Mouse (Mus musculus): ENCODE results near the gene Fam129c. TPM values are rescaled to one million over a fixed set of nuclear protein-coding genes. Genes with fewer than 3 reads are reported as not detected.

Fam129c gene
- 1.00 TPM for polyA plus RNA-seq (2015; fragmentation: Illumina TruSeq; extraction: RNeasy Lipid Tissue Mini Kit (QIAGEN cat#74804); ENCODE audit: insufficient read depth, low read depth, low replicate concordance)

GRCm38 (mm10) chr8:71597451-71597850 is at the start of gene Fam129c:
Fam129c (plus strand) TSS chr8:71597648.

DNA sequence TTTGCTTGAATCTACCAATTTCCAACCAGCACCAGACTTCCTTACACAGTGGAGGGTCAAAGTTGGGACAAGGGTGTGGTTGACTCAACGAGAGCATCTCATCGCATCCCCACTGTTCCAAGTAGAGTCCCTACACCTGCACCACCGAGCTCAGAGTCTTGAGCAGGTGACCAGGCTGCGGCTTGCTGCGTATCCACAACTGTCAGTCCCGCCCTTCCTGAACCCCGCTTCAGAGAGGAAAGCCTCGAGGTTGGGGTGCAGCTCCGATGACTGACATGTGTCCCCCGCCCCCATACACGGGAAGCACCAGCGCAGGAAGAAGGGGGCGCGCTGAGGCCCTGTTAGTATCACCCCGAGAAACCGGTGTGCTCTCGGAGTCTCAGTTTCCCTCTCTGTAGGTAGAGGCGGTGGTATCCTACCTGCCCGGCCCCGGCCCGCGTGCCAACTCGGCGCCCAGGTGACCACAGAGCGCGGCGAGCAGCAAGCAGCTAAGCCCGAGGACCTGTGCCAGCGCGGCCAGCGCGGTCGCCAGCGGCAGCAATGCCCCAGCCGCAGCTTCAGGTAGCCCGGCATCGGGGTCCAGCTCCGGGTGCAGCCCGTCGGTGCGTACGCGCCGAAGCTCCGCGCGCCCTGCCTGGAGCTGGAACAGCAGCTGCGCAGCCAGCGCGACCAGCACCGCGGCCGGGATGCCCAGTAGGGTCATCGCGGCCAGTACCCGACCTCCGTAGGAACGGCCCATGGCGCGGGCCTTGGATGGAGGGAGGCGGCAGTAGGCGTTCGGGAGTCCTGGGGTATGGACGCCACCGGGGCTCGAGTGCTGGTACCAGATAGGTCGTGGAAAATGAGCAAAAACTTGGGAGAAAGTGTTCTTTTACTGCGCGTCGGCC is 39.1 kb upstream of the Fam129c start, which contains the start of gene Tmem221:
TSS of gene Tmem221 (minus strand) at position 801 of the 887 bp plus-strand sequence.

GRCm38 (mm10) chr8:71566501-71566900 is 30.9 kb upstream of the Fam129c start, which contains the start of gene Nxnl1:
Nxnl1 (minus strand) TSS chr8:71566601.

DNA sequence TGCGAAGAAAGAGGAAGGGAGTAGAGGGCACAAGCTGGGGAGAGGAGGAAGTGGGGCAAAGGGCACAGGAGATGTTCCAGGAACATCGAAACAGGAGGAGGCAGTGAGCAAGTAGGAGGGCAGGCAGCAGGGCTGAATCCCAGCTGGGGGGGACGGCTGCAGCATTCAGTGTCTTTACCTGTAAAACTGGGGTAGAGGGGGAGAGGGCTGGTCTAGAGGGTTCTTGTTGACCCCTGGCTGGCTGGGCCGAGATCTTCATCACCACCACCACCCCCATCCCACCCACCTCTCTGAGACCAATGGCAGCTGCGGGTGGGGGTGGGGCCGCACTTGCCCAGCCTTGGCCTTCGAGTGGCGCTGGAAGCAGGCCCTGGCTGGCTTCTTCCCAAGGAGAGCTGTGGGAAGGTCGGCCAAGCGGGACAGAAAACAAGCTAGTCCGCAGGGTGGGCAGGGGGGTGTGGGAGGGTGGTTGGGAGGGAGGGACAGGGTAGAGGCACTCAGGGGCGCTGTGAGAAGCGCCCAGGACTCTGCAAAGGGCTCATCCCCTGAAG is 29.0 kb upstream of the Fam129c start, which contains the start of gene Slc27a1:
TSS of gene Slc27a1 (plus strand) at position 496 of the 551 bp plus-strand sequence.

GRCm38 (mm10) chr8:71591471-71592373 is 5.7 kb upstream of the Fam129c start, which contains the start of gene Pgls:
Pgls (plus strand) TSS chr8:71592176.

GRCm38 (mm10) chr8:71610822-71611651 is 13.6 kb downstream of the Fam129c start, which contains the start of gene Colgalt1:
Colgalt1 (plus strand) TSS chr8:71610998.

Other genes starting within 250 kb of the Fam129c start
- gene Use1, start 230.8 kb upstream of the Fam129c start, polyA plus RNA-seq (2015; fragmentation: Illumina TruSeq; extraction: RNeasy Lipid Tissue Mini Kit (QIAGEN cat#74804); ENCODE audit: insufficient read depth, low read depth, low replicate concordance): 66.0 TPM
- 4.2 TPM for gene Ocel1, start 226.3 kb upstream of the Fam129c start, polyA plus RNA-seq (2015; fragmentation: Illumina TruSeq; extraction: RNeasy Lipid Tissue Mini Kit (QIAGEN cat#74804); ENCODE audit: insufficient read depth, low read depth, low replicate concordance)
- 19.9 TPM for gene Nr2f6, start 215.7 kb upstream of the Fam129c start, polyA plus RNA-seq (2015; fragmentation: Illumina TruSeq; extraction: RNeasy Lipid Tissue Mini Kit (QIAGEN cat#74804); ENCODE audit: insufficient read depth, low read depth, low replicate concordance)
- gene Ushbp1, start 201.8 kb upstream of the Fam129c start, polyA plus RNA-seq (2015; fragmentation: Illumina TruSeq; extraction: RNeasy Lipid Tissue Mini Kit (QIAGEN cat#74804); ENCODE audit: insufficient read depth, low read depth, low replicate concordance): 21.8 TPM
- 24.6 TPM for gene Babam1, start 200.8 kb upstream of the Fam129c start, polyA plus RNA-seq (2015; fragmentation: Illumina TruSeq; extraction: RNeasy Lipid Tissue Mini Kit (QIAGEN cat#74804); ENCODE audit: insufficient read depth, low read depth, low replicate concordance)
- gene Ankle1, start 191.6 kb upstream of the Fam129c start, polyA plus RNA-seq (2015; fragmentation: Illumina TruSeq; extraction: RNeasy Lipid Tissue Mini Kit (QIAGEN cat#74804); ENCODE audit: insufficient read depth, low read depth, low replicate concordance): not detected
- 4.1 TPM for gene Abhd8, start 134.0 kb upstream of the Fam129c start, polyA plus RNA-seq (2015; fragmentation: Illumina TruSeq; extraction: RNeasy Lipid Tissue Mini Kit (QIAGEN cat#74804); ENCODE audit: insufficient read depth, low read depth, low replicate concordance)
- 18.8 TPM for gene Mrpl34, start 132.7 kb upstream of the Fam129c start, polyA plus RNA-seq (2015; fragmentation: Illumina TruSeq; extraction: RNeasy Lipid Tissue Mini Kit (QIAGEN cat#74804); ENCODE audit: insufficient read depth, low read depth, low replicate concordance)
- gene Dda1, start 128.4 kb upstream of the Fam129c start, polyA plus RNA-seq (2015; fragmentation: Illumina TruSeq; extraction: RNeasy Lipid Tissue Mini Kit (QIAGEN cat#74804); ENCODE audit: insufficient read depth, low read depth, low replicate concordance): 13.0 TPM
- 4.7 TPM for gene Ano8, start 111.7 kb upstream of the Fam129c start, polyA plus RNA-seq (2015; fragmentation: Illumina TruSeq; extraction: RNeasy Lipid Tissue Mini Kit (QIAGEN cat#74804); ENCODE audit: insufficient read depth, low read depth, low replicate concordance)
- gene Gtpbp3, start 109.5 kb upstream of the Fam129c start, polyA plus RNA-seq (2015; fragmentation: Illumina TruSeq; extraction: RNeasy Lipid Tissue Mini Kit (QIAGEN cat#74804); ENCODE audit: insufficient read depth, low read depth, low replicate concordance): 7.9 TPM
- 236 TPM for gene Plvap, start 85.9 kb upstream of the Fam129c start, polyA plus RNA-seq (2015; fragmentation: Illumina TruSeq; extraction: RNeasy Lipid Tissue Mini Kit (QIAGEN cat#74804); ENCODE audit: insufficient read depth, low read depth, low replicate concordance)
- gene Ccdc194, start 71.9 kb upstream of the Fam129c start, polyA plus RNA-seq (2015; fragmentation: Illumina TruSeq; extraction: RNeasy Lipid Tissue Mini Kit (QIAGEN cat#74804); ENCODE audit: insufficient read depth, low read depth, low replicate concordance): not detected
- gene Bst2, start 60.2 kb upstream of the Fam129c start, polyA plus RNA-seq (2015; fragmentation: Illumina TruSeq; extraction: RNeasy Lipid Tissue Mini Kit (QIAGEN cat#74804); ENCODE audit: insufficient read depth, low read depth, low replicate concordance): 43.2 TPM
- gene Mvb12a, start 54.7 kb upstream of the Fam129c start, polyA plus RNA-seq (2015; fragmentation: Illumina TruSeq; extraction: RNeasy Lipid Tissue Mini Kit (QIAGEN cat#74804); ENCODE audit: insufficient read depth, low read depth, low replicate concordance): 48.0 TPM
- 3.8 TPM for gene Tmem221, start 38.8 kb upstream of the Fam129c start, polyA plus RNA-seq (2015; fragmentation: Illumina TruSeq; extraction: RNeasy Lipid Tissue Mini Kit (QIAGEN cat#74804); ENCODE audit: insufficient read depth, low read depth, low replicate concordance)
- not detected for gene Nxnl1, start 31.0 kb upstream of the Fam129c start, polyA plus RNA-seq (2015; fragmentation: Illumina TruSeq; extraction: RNeasy Lipid Tissue Mini Kit (QIAGEN cat#74804); ENCODE audit: insufficient read depth, low read depth, low replicate concordance)
- 33.1 TPM for gene Slc27a1, start 28.8 kb upstream of the Fam129c start, polyA plus RNA-seq (2015; fragmentation: Illumina TruSeq; extraction: RNeasy Lipid Tissue Mini Kit (QIAGEN cat#74804); ENCODE audit: insufficient read depth, low read depth, low replicate concordance)
- 39.9 TPM for gene Pgls, start 5.5 kb upstream of the Fam129c start, polyA plus RNA-seq (2015; fragmentation: Illumina TruSeq; extraction: RNeasy Lipid Tissue Mini Kit (QIAGEN cat#74804); ENCODE audit: insufficient read depth, low read depth, low replicate concordance)
- gene Colgalt1, start 13.3 kb downstream of the Fam129c start, polyA plus RNA-seq (2015; fragmentation: Illumina TruSeq; extraction: RNeasy Lipid Tissue Mini Kit (QIAGEN cat#74804); ENCODE audit: insufficient read depth, low read depth, low replicate concordance): 17.5 TPM
- gene Unc13a, start 74.1 kb downstream of the Fam129c start, polyA plus RNA-seq (2015; fragmentation: Illumina TruSeq; extraction: RNeasy Lipid Tissue Mini Kit (QIAGEN cat#74804); ENCODE audit: insufficient read depth, low read depth, low replicate concordance): 2.6 TPM
- gene Jak3, start 78.6 kb downstream of the Fam129c start, polyA plus RNA-seq (2015; fragmentation: Illumina TruSeq; extraction: RNeasy Lipid Tissue Mini Kit (QIAGEN cat#74804); ENCODE audit: insufficient read depth, low read depth, low replicate concordance): 4.8 TPM
- not detected for gene Insl3, start 91.6 kb downstream of the Fam129c start, polyA plus RNA-seq (2015; fragmentation: Illumina TruSeq; extraction: RNeasy Lipid Tissue Mini Kit (QIAGEN cat#74804); ENCODE audit: insufficient read depth, low read depth, low replicate concordance)
- 2.7 TPM for gene B3gnt3, start 104.1 kb downstream of the Fam129c start, polyA plus RNA-seq (2015; fragmentation: Illumina TruSeq; extraction: RNeasy Lipid Tissue Mini Kit (QIAGEN cat#74804); ENCODE audit: insufficient read depth, low read depth, low replicate concordance)
- 0.92 TPM for gene Fcho1, start 128.1 kb downstream of the Fam129c start, polyA plus RNA-seq (2015; fragmentation: Illumina TruSeq; extraction: RNeasy Lipid Tissue Mini Kit (QIAGEN cat#74804); ENCODE audit: insufficient read depth, low read depth, low replicate concordance)